In genomic region chr2:124168411-124168810, GRCm38 (mm10) we compare ENCODE assay signal across 22 mouse cellular contexts.
"Had no signal": no experiment of that assay in that cellular context is flagged by ENCODE, and none has a peak within 500 bp of the region (broad histone marks: within the 10 kb centered on the region; RNA-seq: fewer than 3 reads in every experiment).

No protein-coding gene starts in this region.

- H3K27me3 ChIP-seq: heart, embryonic 13.5 days; heart, embryonic 15.5 days; hindbrain, embryonic 13.5 days; hindbrain, embryonic 15.5 days; kidney, embryonic 15.5 days; limb, embryonic 13.5 days; limb, embryonic 15.5 days; liver, embryonic 12.5 days had no signal

- H3K4me2 ChIP-seq: heart, embryonic 11.5 days; heart, embryonic 13.5 days; heart, embryonic 15.5 days; hindbrain, embryonic 13.5 days; hindbrain, embryonic 15.5 days; kidney, embryonic 15.5 days; limb, embryonic 13.5 days; limb, embryonic 15.5 days; liver, embryonic 12.5 days had no signal

- DNase-seq: gastrocnemius, postnatal 14 days; gastrocnemius, postnatal 36 days; heart, adult 18-20 months; heart, postnatal 14 days; heart, postnatal 36 days; kidney, adult 11 months; kidney, adult 2 months; kidney, adult 9 months; kidney, postnatal 14 days; kidney, postnatal 36 days; layer of hippocampus, adult 9-11 months; layer of hippocampus, postnatal 36 days had no signal

- H3K4me3 ChIP-seq: heart, embryonic 13.5 days; heart, embryonic 15.5 days; hindbrain, embryonic 13.5 days; hindbrain, embryonic 15.5 days; kidney, embryonic 15.5 days; left cerebral cortex, adult 2 months; limb, embryonic 13.5 days; limb, embryonic 15.5 days; liver, embryonic 12.5 days had no signal

- H3K36me3 ChIP-seq: heart, embryonic 13.5 days; heart, embryonic 15.5 days; hindbrain, embryonic 13.5 days; hindbrain, embryonic 15.5 days; kidney, embryonic 15.5 days; limb, embryonic 13.5 days; limb, embryonic 15.5 days; liver, embryonic 12.5 days had no signal
